Mouse (Mus musculus) megakaryocyte, embryonic 14.5 days (primary cell): Measurements from ENCODE around the gene Dbi. TPM values are rescaled to one million over a fixed set of nuclear protein-coding genes. Genes with fewer than 3 reads are reported as not detected.

Source experiments
- H3K27me3 ChIP-seq: replicated peaks from 2 replicates; pipeline ENCODE3; 2012; ENCODE audit warnings: inconsistent platforms
- H3K36me3 ChIP-seq: replicated peaks from 2 replicates; pipeline ENCODE3; 2012; ENCODE audit warnings: low read length, inconsistent platforms, mixed read lengths
- H3K4me1 ChIP-seq: 2 replicates; pipeline ENCODE4 v1.6.1; 2012; ENCODE audit warnings: inconsistent platforms
- H3K4me3 ChIP-seq: replicated peaks from 2 replicates; pipeline ENCODE3; 2012; ENCODE audit warnings: moderate library complexity, mild to moderate bottlenecking, inconsistent platforms
- H3K9me3 ChIP-seq: 2 replicates; pipeline ENCODE4 v1.6.1; 2012; ENCODE audit warnings: inconsistent platforms
- FLI1 ChIP-seq: IDR thresholded peaks from 2 replicates; pipeline ENCODE4 v1.6.1; 2012; ENCODE audit warnings: low read length, inconsistent platforms, mixed read lengths
- GATA1 ChIP-seq: IDR thresholded peaks from 3 replicates; pipeline ENCODE4 v1.6.1; 2012; ENCODE audit warnings: mixed read lengths, low read length, inconsistent platforms, borderline replicate concordance
- polyA plus RNA-seq: library from polyadenylated mRNA; stranded (reverse); fragments of >175 nt; gene quantifications from 2 replicates; pipeline ENCODE4 v1.2.3, GENCODE M21; 2012; ENCODE audit warnings: low replicate concordance; ENCODE audit not compliant: insufficient read depth

Dbi gene
- polyA plus RNA-seq = 21.0 TPM in 1 of 2 replicates, not detected in the other

- Histone ChIP-seq H3K4me1 (peaks cover 62% of the 10 kb centered on the region), H3K9me3 (no peaks in the 10 kb centered on the region), H3K27me3 (no peaks in the 10 kb centered on the region), H3K36me3 (peaks cover 34% of the 10 kb centered on the region), H3K4me3 (peak within 1 kb of the TSS; percentile 97)
- TF ChIP-seq FLI1 (no peak), GATA1 (no peak)
These were observed at the start of gene Dbi, which contains the start of gene 3110009E18Rik for GRCm38 (mm10) chr1:120120969-120121811. TSS of gene Dbi (minus strand) at chr1:120121078. TSS of gene 3110009E18Rik (plus strand) at chr1:120121187.

- no peaks in the 10 kb centered on the region for H3K27me3 ChIP-seq
- H3K4me3 ChIP-seq = no peak overlapping the region
- H3K4me1 ChIP-seq = no peaks in the 10 kb centered on the region
- peaks cover 3% of the 10 kb centered on the region for H3K36me3 ChIP-seq
- TF ChIP-seq GATA1 (no peak), FLI1 (no peak)
- H3K9me3 ChIP-seq = no peaks in the 10 kb centered on the region
These were observed 49.4 kb upstream of the Dbi start for GRCm38 (mm10) chr1:120170307-120170706.

- H3K4me1 ChIP-seq = no peaks in the 10 kb centered on the region
- H3K9me3 ChIP-seq = no peaks in the 10 kb centered on the region
- peaks cover 8% of the 10 kb centered on the region for H3K36me3 ChIP-seq
- H3K27me3 ChIP-seq = no peaks in the 10 kb centered on the region
- H3K4me3 ChIP-seq = no peak overlapping the region
- TF ChIP-seq FLI1 (no peak), GATA1 (no peak)
These were observed 47.8 kb upstream of the Dbi start for GRCm38 (mm10) chr1:120168674-120169073.

GRCm38 (mm10) chr1:120168016-120168415, 47.1 kb upstream of the Dbi start:
- Histone ChIP-seq H3K4me1 (no peaks in the 10 kb centered on the region), H3K9me3 (no peaks in the 10 kb centered on the region), H3K4me3 (no peak overlapping the region), H3K36me3 (peaks cover 8% of the 10 kb centered on the region), H3K27me3 (no peaks in the 10 kb centered on the region)
- no peak for TF ChIP-seq GATA1
- no peak for TF ChIP-seq FLI1

- Histone ChIP-seq H3K4me1 (no peaks in the 10 kb centered on the region), H3K4me3 (no peak overlapping the region), H3K27me3 (no peaks in the 10 kb centered on the region), H3K36me3 (peaks cover 22% of the 10 kb centered on the region), H3K9me3 (no peaks in the 10 kb centered on the region)
- TF ChIP-seq GATA1 = no peak
- no peak for TF ChIP-seq FLI1
These were observed 41.7 kb upstream of the Dbi start for GRCm38 (mm10) chr1:120162616-120163015.

- TF ChIP-seq GATA1 (no peak), FLI1 (no peak)
- H3K4me3 ChIP-seq = no peak overlapping the region
- no peaks in the 10 kb centered on the region for H3K4me1 ChIP-seq
- no peaks in the 10 kb centered on the region for H3K27me3 ChIP-seq
- H3K36me3 ChIP-seq = peaks cover 19% of the 10 kb centered on the region
- no peaks in the 10 kb centered on the region for H3K9me3 ChIP-seq
These were observed 40.6 kb upstream of the Dbi start for GRCm38 (mm10) chr1:120161502-120161901.

GRCm38 (mm10) chr1:120158474-120159127, 37.7 kb upstream of the Dbi start:
- H3K4me1 ChIP-seq = peaks cover 5% of the 10 kb centered on the region; the same call in 1 of the 2 replicates
- no peaks in the 10 kb centered on the region for H3K27me3 ChIP-seq
- TF ChIP-seq GATA1 (no peak), FLI1 (no peak)
- H3K9me3 ChIP-seq = no peaks in the 10 kb centered on the region
- H3K4me3 ChIP-seq = no peak overlapping the region
- H3K36me3 ChIP-seq = peaks cover 17% of the 10 kb centered on the region

GRCm38 (mm10) chr1:120155325-120155724, 34.4 kb upstream of the Dbi start:
- H3K9me3 ChIP-seq = no peaks in the 10 kb centered on the region
- H3K36me3 ChIP-seq = peaks cover 28% of the 10 kb centered on the region
- H3K4me1 ChIP-seq = peaks cover 5% of the 10 kb centered on the region; the same call in 1 of the 2 replicates
- no peaks in the 10 kb centered on the region for H3K27me3 ChIP-seq
- H3K4me3 ChIP-seq = no peak overlapping the region
- TF ChIP-seq FLI1 (no peak), GATA1 (no peak)

GRCm38 (mm10) chr1:120154232-120154631, 33.4 kb upstream of the Dbi start:
- H3K36me3 ChIP-seq = peaks cover 28% of the 10 kb centered on the region
- H3K9me3 ChIP-seq = no peaks in the 10 kb centered on the region
- no peak overlapping the region for H3K4me3 ChIP-seq
- no peaks in the 10 kb centered on the region for H3K27me3 ChIP-seq
- H3K4me1 ChIP-seq = peaks cover 5% of the 10 kb centered on the region; the same call in 1 of the 2 replicates
- no peak for TF ChIP-seq GATA1

- no peak overlapping the region for H3K4me3 ChIP-seq
- H3K9me3 ChIP-seq = no peaks in the 10 kb centered on the region
- H3K4me1 ChIP-seq = peaks cover 4% of the 10 kb centered on the region; the same call in 1 of the 2 replicates
- H3K36me3 ChIP-seq = peaks cover 13% of the 10 kb centered on the region
- TF ChIP-seq GATA1 (no peak), FLI1 (no peak)
- H3K27me3 ChIP-seq = peaks cover 2% of the 10 kb centered on the region
These were observed 26.1 kb upstream of the Dbi start for GRCm38 (mm10) chr1:120146994-120147393.
